Mouse (Mus musculus) activated CD4-positive, CD25-positive, alpha-beta regulatory T cell, adult 4 months (primary cell): Measurements from ENCODE around the gene Speer4c. TPM values are rescaled to one million over a fixed set of nuclear protein-coding genes. Genes with fewer than 3 reads are reported as not detected.

Experiments
- polyA plus RNA-seq, 2 experiments: library from polyadenylated mRNA; unstranded; fragments of 100-300 nt; shearing (Covaris generic); gene quantifications; one replicate each; pipeline ENCODE4 v1.2.1; 2017

Speer4c gene
- polyA plus RNA-seq, 2 experiments from 2014 or later: not detected

Other genes with a start within 250 kb of the Speer4c start
- not detected for gene Gm21149, start 237.7 kb downstream of the Speer4c start, polyA plus RNA-seq
- gene Gm21190, start 185.0 kb downstream of the Speer4c start, polyA plus RNA-seq: not detected
- gene Gm21083, start 136.9 kb downstream of the Speer4c start, polyA plus RNA-seq: not detected
- not detected for gene Speer4d, start 95.2 kb downstream of the Speer4c start, polyA plus RNA-seq
- gene 4930572O03Rik, start 57.2 kb downstream of the Speer4c start, polyA plus RNA-seq: not detected
- gene Cacna2d1, start 220.4 kb upstream of the Speer4c start, polyA plus RNA-seq: under 1 TPM in 1 of 2 experiments, not detected in 1; 0.25 TPM